Mouse (Mus musculus): ENCODE data around the gene Svs5.
"Not testable (repeated sequence)": the region's sequence is repeated elsewhere in the genome, so short reads cannot be mapped to it uniquely, and the experiment has no call there.

Svs5 gene

DNA sequence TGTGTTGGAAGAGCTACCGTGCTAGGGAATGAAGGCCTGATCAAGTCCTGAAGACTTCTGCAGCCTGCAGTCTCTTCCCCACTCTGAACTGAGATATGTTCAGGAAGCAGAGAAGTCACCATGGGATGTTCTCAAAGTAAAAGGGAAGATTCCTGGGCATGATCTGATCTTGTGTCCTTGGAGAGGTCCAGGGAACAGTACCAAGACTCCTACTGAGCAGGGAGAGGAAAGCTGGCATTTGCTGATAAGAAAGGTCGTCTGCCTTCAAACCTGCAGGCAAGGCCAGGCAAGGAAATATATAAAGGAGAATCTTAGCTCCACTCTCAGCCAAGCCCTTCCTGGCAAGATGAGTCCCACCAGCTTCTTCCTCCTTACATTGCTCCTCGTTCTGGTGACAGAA is at the start of gene Svs5:
Gene Svs5, plus strand, starts transcription at position 301 of the 400 bp plus-strand sequence.
- not testable (repeated sequence) for DNase-seq (ENCODE audit: low spot score)

DNA sequence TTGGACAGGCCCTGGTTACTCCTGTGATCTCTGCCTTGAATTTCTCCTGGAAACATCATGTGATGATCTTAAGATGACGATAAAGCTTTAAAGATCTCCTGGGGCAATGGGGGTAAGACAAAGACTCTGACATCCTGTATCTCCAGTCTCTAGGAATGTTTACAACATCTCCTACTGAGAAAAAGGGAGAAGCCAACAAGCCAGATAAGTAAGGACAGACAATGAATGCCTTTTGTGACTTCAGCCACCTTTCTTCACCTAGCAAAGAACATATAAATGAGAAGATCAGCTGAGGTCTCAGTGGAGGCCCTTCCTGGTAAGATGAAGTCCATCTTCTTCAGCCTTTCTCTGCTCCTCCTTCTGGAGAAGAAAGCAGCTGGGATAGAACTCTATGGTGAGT is 43.6 kb upstream of the Svs5 start, which contains the start of gene Svs3a:
Gene Svs3a, plus strand, starts transcription at position 301 of the 400 bp plus-strand sequence.
- DNase-seq (ENCODE audit: low spot score) = not testable (repeated sequence)

DNA sequence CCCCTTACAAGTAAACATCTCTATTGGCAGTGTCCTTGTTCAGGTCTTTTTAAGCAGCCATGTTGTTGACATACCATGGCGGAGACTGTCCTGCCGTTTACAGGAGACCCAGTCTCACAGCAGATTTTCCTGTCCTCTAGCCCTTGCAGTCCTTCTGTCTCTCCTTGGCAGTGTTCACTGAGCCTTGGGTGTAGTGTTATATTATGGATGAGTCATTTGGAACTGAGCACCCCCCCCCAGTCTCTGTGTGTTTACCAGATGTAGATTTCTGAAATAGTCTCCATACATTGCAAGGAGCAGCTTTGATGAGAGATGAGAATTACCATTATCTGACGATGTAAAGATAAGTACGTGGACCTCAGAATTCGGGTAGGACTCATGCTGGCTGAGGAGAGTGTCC is 19.9 kb upstream of the Svs5 start:
- no peak for DNase-seq (ENCODE audit: low spot score)

DNA sequence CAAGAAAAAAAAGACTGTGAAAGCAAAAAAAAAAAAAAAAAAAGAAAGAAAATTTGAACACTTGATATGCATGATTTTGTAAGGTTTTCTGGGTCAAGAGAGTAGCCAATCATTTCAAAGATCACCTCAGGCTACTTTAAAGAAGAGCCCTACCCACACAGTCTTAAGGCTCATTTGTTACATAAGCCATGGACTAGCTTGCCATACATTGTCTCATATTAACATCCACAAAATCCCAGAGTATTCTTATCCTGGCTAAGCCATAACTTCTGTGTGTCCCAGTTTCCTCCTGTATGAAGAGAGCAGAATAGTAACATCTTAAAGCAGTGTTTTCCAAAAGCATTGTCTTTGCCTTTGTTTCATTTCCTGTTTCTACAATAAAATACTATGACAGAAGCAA is 17.1 kb upstream of the Svs5 start:
- not testable (repeated sequence) for DNase-seq (ENCODE audit: low spot score)

DNA sequence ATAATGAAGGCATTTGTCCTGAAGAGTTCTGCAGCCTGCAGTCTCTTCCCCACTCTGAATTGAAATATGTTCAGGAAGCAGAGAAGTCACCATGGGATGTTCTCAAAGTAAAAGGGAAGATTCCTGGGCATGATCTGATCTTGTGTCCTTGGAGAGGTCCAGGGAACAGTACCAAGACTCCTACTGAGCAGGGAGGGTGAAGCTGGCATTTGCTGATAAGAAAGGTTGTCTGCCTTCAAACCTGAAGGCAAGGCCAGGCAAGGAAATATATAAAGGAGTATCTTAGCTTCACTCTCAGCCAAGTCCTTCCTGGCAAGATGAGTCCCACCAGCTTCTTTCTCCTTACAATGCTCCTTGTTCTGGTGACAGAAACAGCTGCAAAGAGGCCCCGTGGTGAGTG is 16.1 kb upstream of the Svs5 start, which contains the start of gene Svs6:
Gene Svs6, plus strand, starts transcription at position 301 of the 400 bp plus-strand sequence.
- not testable (repeated sequence) for DNase-seq (ENCODE audit: low spot score)

DNA sequence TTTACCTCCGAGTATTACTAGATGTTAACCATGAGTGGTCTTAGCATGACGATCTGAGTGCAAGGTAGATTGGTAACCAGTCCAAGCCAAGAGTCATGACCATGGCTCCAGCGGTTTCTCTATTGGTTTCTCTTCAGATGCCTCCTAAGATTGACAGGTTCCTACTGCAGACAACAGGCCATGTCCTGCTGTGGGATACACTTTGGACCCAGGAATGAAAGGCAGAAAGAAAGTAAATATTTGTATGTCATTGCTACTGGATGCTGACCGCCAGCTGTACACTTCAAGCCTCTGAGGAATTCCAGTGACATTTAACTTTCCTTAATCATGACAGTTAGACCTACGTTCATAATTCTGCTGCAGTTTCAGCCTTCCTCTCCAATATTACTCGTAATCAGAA is 11.6 kb upstream of the Svs5 start:
- DNase-seq (ENCODE audit: low spot score) = no peak

DNA sequence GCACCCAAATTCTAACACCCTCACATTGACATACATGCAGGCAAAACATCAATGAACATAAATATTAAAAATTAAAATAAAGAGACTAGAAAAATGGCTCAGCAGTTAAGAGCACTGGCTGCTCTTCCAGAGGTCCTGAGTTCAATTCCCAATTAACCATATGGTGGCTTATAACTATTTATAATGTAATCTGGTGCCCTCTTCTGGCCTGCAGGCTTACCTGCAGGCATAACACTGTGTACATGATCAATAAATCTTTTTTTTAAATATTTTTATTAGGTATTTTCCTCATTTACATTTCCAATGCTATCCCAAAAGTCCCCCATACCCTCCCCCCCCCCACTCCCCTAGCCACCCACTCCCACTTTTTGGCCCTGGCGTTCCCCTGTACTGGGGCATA is 11.2 kb downstream of the Svs5 start:
- DNase-seq (ENCODE audit: low spot score) = not testable (repeated sequence)

DNA sequence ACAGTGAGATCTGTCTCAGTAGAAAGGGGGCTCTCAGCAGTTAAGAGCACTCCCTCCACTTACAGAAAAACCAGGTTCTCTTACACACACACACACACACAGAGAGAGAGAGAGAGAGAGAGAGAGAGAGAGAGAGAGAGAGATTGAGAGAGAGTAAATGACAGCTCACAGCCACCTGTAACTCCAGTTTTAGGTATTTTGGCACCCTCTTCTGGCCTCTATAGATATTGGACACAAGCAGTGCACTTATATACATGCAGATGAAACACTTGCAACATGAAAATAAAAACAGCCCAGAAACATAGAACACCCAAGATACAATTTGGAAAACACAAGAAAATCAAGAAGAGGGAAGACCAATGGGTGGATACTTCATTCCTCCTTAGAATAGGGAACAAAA is 15.2 kb downstream of the Svs5 start:
- DNase-seq (ENCODE audit: low spot score) = not testable (repeated sequence)

DNA sequence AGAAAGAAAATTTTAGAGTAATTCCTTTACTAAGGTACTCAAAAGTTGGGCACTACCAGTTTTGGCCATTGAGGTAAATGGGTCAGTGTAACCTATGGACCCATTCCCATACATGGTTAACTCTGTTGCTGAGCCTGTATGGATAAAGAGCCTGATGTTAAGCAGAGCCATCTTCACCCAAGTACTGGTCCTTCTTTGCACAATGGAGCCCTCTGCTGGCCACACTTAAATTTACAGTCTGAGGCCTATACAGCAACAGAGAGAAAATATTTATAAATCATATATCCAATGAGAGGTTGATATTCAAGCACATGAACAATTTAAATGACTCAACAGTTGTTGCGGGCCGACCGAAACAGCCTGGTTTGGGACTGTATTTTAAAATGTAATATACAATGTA is 16.4 kb downstream of the Svs5 start:
- peak; percentile 62 for DNase-seq (ENCODE audit: low spot score)

DNA sequence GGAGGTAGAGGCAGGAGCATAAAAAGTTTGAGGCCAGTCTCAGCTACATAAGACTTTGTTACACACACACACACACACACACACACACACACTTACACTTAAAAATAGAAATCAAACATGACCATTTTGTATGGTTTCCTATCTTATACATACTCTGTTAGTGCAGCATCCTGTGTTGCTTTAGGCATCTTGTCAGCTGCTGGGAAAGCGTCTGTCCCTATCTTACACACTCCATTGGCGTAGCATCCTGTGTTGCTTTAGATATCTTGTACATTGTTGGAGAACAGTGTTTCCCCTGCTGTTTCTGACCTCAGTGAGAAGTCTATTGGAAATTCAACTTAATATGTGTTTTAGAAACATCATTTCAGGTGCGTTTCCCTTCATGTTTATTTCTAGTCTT is 20.2 kb downstream of the Svs5 start:
- no peak for DNase-seq (ENCODE audit: low spot score)

DNA sequence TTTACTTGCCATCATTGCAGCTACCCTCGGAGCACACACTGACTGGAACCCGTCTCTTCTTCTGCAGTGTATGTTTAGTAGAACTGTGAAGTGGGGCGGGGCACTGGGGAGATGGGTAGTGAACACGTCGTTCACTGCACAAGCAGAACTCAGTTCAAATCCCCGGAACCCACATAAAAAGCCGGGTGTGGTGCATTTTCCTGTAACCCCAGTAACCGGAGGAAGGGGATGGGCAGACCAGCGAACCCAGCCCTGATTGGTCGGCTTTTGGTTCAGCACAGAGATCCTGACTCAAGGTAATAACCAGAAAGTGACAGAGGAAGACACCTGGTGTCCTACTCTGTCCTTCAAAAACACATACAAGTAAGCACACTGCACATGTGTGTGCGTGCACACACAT is 20.8 kb downstream of the Svs5 start:
- no peak for DNase-seq (ENCODE audit: low spot score)

DNA sequence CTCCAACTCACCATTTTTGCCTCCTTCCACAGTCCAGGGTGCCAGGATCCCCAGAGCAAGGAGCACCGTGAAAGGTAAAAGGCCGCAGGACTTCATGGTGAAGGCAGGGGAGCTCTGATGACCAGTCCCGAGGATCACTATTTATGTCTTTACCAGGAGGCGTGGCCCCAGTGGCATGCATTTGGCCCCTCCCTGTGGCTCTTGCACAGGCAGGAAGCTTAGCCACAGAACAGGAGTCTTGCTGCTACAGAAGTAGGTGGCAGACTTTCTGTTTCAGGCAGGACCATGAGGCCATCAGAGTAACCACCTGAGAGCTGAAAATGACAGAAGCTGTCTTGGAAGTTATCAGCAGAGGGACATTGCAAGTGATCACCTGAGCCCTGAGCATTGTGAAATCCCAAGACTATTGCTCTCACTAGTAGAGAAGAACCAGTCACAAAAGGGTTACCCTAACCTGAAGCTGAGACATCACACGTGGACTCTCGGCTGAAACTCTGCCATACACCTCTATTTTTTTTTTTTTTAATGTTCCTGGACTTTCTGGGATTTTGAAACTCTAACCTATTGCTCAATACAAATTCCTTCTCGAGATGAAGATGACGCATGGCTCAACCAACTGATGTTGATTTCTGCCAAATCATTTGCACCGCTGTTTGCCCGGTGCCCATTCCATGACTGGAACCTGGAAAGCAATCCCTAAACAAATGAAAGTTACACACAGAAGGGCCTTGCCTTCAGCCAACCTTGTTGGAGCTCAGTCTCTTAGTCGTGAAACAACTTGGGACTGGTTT is 23.8 kb downstream of the Svs5 start:
- DNase-seq (ENCODE audit: low spot score) = no peak

DNA sequence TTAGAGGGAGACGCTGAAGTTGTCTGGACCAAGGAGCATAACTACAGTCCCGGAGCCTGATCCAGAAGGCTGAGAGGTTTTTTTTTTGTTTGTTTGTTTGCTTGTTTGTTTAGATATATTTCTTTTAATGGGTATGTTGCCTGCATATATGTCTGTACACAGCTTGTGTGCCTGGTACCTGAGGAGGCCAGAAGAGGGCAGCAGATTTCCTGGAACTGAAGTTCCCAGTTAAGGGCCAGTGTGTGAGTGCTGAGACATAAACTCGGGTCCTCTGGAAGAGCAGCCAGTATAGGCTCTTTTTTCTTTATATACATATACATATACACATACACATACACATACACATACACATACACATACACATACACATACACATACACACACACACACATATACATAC is 25.8 kb downstream of the Svs5 start:
- DNase-seq (ENCODE audit: low spot score) = no peak

DNA sequence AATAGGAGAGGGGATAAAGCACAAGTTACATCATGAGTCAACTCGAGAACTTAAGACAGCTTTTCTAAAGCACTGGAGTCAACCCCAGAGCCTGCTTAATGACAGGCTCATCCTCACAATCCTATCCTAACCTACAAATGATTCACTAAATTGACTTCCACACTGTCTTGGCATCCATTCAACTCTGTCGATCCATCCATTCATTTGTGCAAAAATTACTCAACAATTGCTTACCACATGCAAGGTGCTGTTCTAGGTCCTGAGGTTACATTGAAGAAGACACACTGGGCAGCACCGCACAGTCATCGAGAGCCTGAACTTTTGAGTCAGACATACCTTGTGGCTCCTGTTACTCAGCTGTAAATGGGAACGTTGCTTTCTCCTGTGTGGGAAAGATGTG is 26.5 kb downstream of the Svs5 start:
- no peak for DNase-seq (ENCODE audit: low spot score)

DNA sequence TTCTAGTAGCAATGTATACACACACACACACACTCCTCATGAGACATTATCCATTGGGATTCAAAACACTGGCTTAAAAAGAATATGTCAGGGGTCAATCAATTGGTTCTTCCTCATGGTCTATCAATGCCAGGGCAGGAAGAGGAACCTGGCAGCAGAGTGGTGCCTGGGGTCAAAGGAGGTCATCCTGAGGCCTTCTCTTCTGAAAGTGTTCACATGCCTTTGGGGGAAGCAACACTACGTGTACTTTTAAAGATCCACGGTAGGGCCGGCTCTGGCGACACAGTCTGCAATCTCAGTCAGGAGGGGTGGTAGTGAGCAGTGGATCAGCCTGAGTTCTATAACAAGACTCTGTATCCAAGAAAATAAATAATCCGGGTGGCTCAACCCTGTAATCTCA is 27.1 kb downstream of the Svs5 start:
- DNase-seq (ENCODE audit: low spot score) = no peak

DNA sequence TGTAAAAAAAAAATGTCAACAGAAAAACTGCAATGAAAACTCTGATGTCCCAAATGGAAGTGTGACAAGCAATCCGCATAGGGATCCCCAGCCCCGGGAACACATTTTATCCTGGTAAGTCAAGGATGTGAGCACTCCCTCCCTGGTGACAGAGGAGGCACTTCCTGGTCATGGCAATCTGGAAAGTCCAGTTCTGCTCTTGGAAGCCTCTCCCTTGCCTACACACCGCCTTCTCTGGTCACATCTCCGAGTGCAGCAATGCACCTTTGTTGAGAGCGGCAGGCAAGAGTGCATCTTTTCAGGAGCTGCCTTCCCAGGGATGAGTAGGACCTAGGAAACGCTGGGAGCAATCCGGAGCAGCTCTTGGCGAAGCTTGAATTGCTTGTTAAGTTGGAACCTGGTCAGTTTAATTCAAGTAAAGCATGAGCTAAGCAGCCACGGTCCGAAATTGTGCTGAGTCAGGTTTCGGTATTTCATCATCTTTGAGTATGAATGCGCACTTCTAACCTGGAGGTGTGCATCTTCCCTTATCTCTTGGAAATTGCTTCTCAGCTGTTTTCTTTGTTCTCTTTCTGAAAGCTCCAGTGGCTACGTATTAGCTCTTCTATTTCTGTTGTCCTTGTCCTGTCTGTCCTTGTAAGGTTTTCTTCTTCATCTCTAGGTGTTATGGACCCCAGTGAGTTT is 28.6 kb downstream of the Svs5 start:
- no peak for DNase-seq (ENCODE audit: low spot score)

DNA sequence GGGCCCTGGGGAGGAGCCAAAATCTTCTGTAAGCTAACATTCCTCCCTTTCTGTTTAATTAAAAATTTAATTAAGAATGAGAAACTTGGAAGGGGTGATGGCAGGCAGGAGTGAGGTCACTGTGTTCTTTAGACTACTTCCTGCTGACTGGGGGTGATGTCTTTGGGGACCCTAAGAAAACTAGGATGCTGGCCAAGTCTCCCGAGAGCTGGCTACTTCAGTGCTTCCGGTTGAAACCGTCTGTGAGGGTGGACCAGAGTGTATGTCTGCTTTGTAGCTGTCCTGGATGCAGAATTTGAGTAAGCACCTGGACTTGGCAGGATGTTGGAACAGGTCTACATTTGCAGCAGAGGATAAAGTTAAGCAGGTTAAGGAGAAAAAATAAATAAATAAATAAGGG is 34.4 kb downstream of the Svs5 start:
- DNase-seq (ENCODE audit: low spot score) = no peak

DNA sequence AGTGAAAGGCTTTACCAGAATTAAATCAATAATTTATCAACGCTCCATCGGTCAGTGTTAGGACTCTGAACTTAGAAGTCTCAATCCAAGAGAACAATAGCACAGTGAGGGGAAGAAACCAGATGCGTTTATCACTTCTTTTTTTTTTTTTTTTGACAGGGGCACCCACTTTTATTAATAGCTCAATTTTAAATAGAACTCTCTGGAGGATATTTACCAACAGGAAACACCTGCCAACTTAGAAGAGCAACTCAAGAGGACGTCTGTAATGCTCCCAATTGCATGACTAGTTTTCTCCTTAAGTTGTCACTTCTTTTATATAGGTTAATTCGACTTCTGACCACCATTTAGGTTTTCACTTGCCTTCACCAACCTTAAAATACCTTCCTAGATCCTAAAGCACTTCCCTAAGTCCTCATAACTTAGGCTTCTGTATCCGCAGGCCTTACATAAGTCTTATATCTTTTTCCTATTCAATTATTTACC is 36.1 kb downstream of the Svs5 start:
- DNase-seq (ENCODE audit: low spot score) = no peak

DNA sequence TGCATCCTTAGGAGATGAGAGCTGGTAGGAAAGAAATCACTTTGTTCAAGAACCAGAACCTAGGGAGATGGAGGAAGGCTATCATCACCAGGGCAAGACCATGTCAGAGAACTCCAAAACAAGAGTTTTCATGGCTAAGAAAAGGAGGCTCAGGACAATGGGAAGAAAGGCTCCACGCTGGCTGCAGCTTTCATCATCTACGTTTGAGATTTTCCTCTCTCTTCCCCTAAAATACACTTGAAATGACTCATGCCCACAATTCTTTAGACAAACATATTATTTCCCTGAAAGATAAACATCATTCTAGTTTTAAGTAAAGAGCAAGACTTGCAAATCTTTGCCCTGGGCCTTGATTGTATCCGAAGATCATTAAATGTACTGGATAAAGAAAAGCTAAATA is 38.8 kb downstream of the Svs5 start:
- DNase-seq (ENCODE audit: low spot score) = no peak

DNA sequence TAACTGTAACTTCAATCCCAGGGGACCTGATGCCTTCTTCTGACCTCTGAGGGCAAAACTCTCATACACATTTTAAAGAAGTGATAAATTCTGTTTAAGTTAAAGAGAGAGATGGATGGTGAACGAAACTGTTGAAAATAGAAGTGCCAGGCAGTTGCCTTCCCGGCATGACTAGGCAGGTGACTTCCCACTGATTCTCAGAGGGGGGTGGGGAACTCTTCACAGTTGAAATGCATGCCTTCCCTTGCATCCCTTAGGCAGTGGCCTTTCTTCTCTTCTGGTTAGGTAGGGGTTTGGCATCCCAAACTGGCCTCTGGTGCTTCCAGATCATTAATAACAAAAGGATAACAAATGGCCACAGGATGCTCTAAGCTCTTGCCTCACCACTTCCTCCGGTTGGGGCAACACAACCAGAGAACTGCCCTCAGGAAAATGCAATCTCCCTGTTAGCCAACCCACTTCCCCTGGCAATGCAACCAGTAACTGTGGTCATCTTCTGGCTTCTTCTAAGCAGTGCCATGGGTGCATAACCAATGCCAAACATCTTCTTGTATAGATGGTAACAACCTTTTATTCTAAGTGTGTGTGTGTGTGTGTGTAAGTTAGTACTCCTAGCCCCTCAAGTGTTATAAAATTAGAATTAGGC is 40.0 kb downstream of the Svs5 start:
- no peak for DNase-seq (ENCODE audit: low spot score)

DNA sequence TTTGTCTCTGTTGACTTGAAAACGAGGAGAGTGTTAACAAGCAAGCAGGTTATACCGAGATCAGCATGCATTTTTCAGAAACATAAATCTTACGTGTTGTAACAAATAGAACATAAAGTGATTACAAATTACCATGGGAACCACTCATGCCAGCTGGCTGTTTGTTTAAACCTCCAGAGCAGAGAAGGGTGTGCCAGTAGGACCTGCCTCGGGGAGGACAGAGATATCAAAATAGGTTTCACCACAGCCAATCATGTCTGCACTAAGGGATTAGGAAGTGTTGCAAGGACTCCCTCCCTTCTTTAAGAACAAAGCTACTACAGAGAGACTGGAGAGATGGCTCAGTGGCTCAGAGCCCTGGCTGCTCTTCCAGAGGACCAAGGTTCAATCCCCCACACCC is 40.6 kb downstream of the Svs5 start:
- no peak for DNase-seq (ENCODE audit: low spot score)

DNA sequence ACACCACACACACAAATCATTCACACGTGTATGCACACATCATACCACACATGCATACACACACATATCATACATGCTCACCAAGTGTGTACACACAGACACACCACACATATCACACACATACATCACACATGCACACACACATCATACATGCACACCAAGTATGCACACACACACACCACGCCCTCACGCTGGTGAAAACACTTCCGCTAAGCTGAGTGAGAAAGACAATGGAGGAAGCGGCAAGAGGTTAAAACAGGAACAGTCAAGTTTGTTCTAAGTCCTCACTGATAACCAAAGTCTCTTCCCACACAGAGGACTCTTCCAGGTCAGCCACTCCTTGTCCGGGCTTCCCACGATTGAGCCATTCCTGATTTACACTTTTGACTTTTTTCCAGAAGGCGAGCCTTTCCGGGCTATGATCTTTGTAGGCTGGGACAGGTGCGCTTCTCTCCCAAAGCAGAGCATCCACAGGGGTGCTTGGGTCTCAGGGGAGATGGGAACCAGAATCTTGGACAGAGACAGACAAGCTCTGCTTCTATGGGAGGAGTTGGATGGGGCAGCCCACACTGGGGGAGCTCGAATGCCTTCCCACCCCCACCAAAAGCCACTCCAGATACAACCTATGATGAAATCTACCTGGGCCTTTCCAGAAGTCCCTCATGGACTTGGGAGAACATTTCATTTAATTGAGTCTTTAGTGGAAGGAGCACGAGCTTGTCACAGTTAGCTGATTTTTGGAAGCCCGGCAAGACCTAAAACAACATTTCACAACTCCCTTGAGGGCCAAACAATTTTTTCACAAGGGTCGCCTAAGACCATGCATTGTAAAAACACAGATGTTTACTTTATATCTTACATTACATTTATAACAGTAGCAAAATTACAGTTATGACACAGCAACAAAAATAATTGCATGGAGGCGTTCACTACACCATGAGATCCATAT is 45.2 kb downstream of the Svs5 start:
- no peak for DNase-seq (ENCODE audit: low spot score)

All from embryo, embryonic 10.5 days (tissue).